7 mouse cellular contexts compared by ENCODE assay signal in the genomic region with DNA sequence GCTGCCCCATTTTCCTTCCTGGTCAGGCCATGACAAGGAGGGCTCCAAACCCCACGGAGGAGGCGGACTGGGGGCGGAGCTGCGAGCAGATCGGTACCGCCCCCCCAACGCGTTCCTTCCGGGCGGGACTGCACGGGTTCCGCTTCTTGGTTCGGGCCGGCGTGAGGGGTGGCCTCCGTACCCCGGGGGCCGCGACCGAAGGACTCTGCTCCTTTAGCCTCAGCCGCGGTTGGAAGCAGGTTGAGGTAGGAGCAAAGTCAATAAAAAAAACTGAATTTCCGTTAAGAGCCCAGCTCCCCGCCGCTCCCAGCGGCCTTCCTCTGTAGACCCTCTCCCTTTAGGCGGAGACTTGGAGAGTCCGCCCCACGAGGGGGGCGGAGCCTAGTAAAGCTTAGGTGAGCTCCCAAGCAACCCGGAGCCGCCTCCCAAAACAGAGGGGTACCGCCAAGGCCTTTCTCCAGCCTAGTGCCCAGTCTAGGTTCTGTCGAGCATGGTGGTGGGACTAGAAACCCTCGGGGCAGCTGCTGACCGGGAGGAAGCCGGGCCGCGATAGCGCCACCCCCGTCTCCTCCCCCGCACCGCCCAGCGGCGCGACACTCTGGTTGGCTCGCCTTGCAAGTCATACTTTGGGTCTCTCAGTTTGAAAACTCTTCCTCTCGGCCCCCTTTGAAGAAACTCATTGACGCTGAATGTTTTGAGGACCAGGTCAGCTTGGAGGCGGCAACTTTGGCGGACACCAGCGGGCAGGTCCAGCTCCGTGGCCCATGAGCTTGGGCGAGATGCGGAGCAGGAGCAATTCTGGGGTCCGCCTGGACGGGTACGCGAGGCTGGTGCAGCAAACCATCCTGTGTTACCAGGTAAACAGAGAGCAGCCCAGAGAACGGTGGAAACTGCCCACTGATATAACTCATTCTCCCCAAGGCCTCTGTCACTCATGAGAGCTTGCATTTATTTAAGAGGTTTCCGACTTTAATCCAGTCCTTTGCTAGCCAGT. TPM values are rescaled to one million over a fixed set of nuclear protein-coding genes. Genes with fewer than 3 reads are reported as not detected.
A peak's percentile ranks its signal among the peaks of the same experiment; 100 is the strongest.
DNase-seq lines count a peak whose midpoint lies in the region; ATAC-seq lines count a peak whose summit lies in the region.

A gene (plus strand): TSS at position 119 of the 994 bp plus-strand sequence.

- no peaks in the 10 kb centered on the region for H3K9me3 ChIP-seq in intestine, embryonic 15.5 days
- no peaks in the 10 kb centered on the region for H3K9me3 ChIP-seq in midbrain, embryonic 10.5 days (replicated peaks)

- peak within 1 kb of the TSS; percentile 60 for H3K9ac ChIP-seq in intestine, embryonic 15.5 days

- 17% methylated on average over 60 of the region's 61 CpGs for WGBS in intestine, embryonic 15.5 days
- 14% methylated on average over 61 of the region's 61 CpGs for WGBS in midbrain, embryonic 10.5 days

- DNase-seq in adrenal gland, adult 18-20 months (ENCODE audit: low spot score in 2 of 2) = peak; percentile 72 to 73
- peak; percentile 87 for DNase-seq in embryo, embryonic 11 days
- DNase-seq in gastrocnemius, postnatal 36 days = peak; percentile 77 to 80
- DNase-seq in left cerebral cortex, postnatal 25 days (ENCODE audit: low spot score in 2 of 2) = peak; percentile 81 to 84
- DNase-seq in midbrain, embryonic 10.5 days (ENCODE audit: low spot score) = peak; percentile 80
- DNase-seq in right cerebral cortex, postnatal 4 days = peak; percentile 77

- H3K27ac ChIP-seq in intestine, embryonic 15.5 days = peak within 1 kb of the TSS; percentile 79
- H3K27ac ChIP-seq in midbrain, embryonic 10.5 days (replicated peaks) = peak within 1 kb of the TSS; percentile 92

- peak within 1 kb of the TSS; percentile 56 for H3K4me2 ChIP-seq in intestine, embryonic 15.5 days (replicated peaks)

- H3K36me3 ChIP-seq in intestine, embryonic 15.5 days = no peaks in the 10 kb centered on the region
- H3K36me3 ChIP-seq in midbrain, embryonic 10.5 days = 0 out of 2 replicates have a peak, but pooled peaks cover 3% of the 10 kb centered on the region

- ATAC-seq in intestine, embryonic 15.5 days = peak; percentile 99

- 0 out of 2 replicates have a peak, but pooled peaks cover 3% of the 10 kb centered on the region for H3K4me1 ChIP-seq in intestine, embryonic 15.5 days (replicated peaks)
- peaks cover 8% of the 10 kb centered on the region for H3K4me1 ChIP-seq in midbrain, embryonic 10.5 days

- peak within 1 kb of the TSS; percentile 62 for H3K4me3 ChIP-seq in intestine, embryonic 15.5 days (replicated peaks)
- peak within 1 kb of the TSS; percentile 64 for H3K4me3 ChIP-seq in midbrain, embryonic 10.5 days

- intact Hi-C loops in gastrocnemius, postnatal 36 days (cut with DNase I) = no loop called here
- intact Hi-C loops in left cerebral cortex, postnatal 25 days (cut with DNase I) = loop anchor here (10.0 kb wide), 1 partner anchor 262 kb away; a partner anchor contains a TSS

- no peaks in the 10 kb centered on the region for H3K27me3 ChIP-seq in intestine, embryonic 15.5 days (replicated peaks)
- peaks cover 86% of the 10 kb centered on the region for H3K27me3 ChIP-seq in midbrain, embryonic 10.5 days (ENCODE audit: low read depth, poor library complexity, severe bottlenecking)

RNA-seq across cellular contexts. Expression of the gene that starts here (rescaled TPM):
- total RNA-seq in adrenal gland, adult 18-20 months (2021) = 10 to 100 TPM; 29.3 to 33.7 TPM
- 1 to 10 TPM; 4.0 to 6.3 TPM for total RNA-seq in gastrocnemius, postnatal 36 days (2021)
- polyA plus RNA-seq in intestine, embryonic 15.5 days (2015; fragmentation: Nextera tagmentation; extraction: Ambion mirVana) = 11.1 and 12.0 TPM in 2 replicates
- total RNA-seq in left cerebral cortex, postnatal 25 days (2021) = 10 to 100 TPM; 26.8 to 33.5 TPM
- 16.8 and 21.5 TPM in 2 replicates for polyA plus RNA-seq in midbrain, embryonic 10.5 days (2016; fragmentation: Nextera tagmentation; extraction: Ambion mirVana)

Comparison
In these comparisons a context has a peak if more than half of its experiments do, and no peak if none do; other contexts are left out.
1. Peak in every context shown above with its lines: DNase-seq, ATAC-seq, H3K4me3 ChIP-seq and H3K27ac ChIP-seq.